Comparison of ENCODE assay signal across 9 mouse cellular contexts in genomic region chr12:40220001-40220570, GRCm38 (mm10). TPM values are rescaled to one million over a fixed set of nuclear protein-coding genes. Genes with fewer than 3 reads are reported as not detected.
DNase-seq lines count a peak whose midpoint lies in the region; ATAC-seq and TF ChIP-seq lines count a peak whose summit lies in the region.
"Had no signal": no experiment of that assay in that cellular context is flagged by ENCODE, and none has a peak within 500 bp of the region (broad histone marks: within the 10 kb centered on the region; RNA-seq: fewer than 3 reads in every experiment).

No protein-coding gene starts in this region.

- H3ac ChIP-seq in myocyte (ENCODE audit: control insufficient read depth, insufficient read length): no peak overlapping the region

- TF ChIP-seq CTCF in E14TG2a.4 (conservative IDR thresholded peaks at IDR 0.05; ENCODE audit: low read length): no peak

- DNase-seq in adrenal gland, postnatal 14 days: peak; percentile 56
- DNase-seq in forebrain, embryonic 14.5 days (ENCODE audit: low spot score): peak; percentile 33
- no peak for DNase-seq in limb, embryonic 14.5 days (ENCODE audit: low spot score)
- DNase-seq in thymus, postnatal 0 days (ENCODE audit: low spot score): no peak
- no peak for DNase-seq in left cerebral cortex, adult 9 months (ENCODE audit: low spot score in 2 of 2)

- WGBS in forebrain, embryonic 14.5 days: 37% methylated on average over 3 of the region's 3 CpGs
- WGBS in hindbrain, embryonic 13.5 days: 50% methylated on average over 3 of the region's 3 CpGs
- WGBS in limb, embryonic 14.5 days: 44% methylated on average over 3 of the region's 3 CpGs

- H3K9ac ChIP-seq in forebrain, embryonic 14.5 days (ENCODE audit: low read length): peak overlapping the region; percentile 0; the same call in 1 of the 2 replicates
- H3K9ac ChIP-seq in hindbrain, embryonic 13.5 days: peak overlapping the region; percentile 30; the same call in 1 of the 2 replicates
- H3K9ac ChIP-seq in limb, embryonic 14.5 days (ENCODE audit: low read depth, low read length, severe bottlenecking): no peak overlapping the region

- no peaks in the 10 kb centered on the region for H3K9me3 ChIP-seq in E14TG2a.4 (ENCODE audit: low read length)
- no peaks in the 10 kb centered on the region for H3K9me3 ChIP-seq in forebrain, embryonic 14.5 days (replicated peaks; ENCODE audit: control insufficient read depth, low read length)
- no peaks in the 10 kb centered on the region for H3K9me3 ChIP-seq in hindbrain, embryonic 13.5 days
- no peaks in the 10 kb centered on the region for H3K9me3 ChIP-seq in limb, embryonic 14.5 days (ENCODE audit: control insufficient read depth, low read length)

- no peak for ATAC-seq in forebrain, embryonic 14.5 days
- no peak for ATAC-seq in hindbrain, embryonic 13.5 days (ENCODE audit: low FRiP score)
- no peak for ATAC-seq in limb, embryonic 14.5 days (ENCODE audit: low FRiP score, low read depth)

- H3K79me2 ChIP-seq in myocyte (ENCODE audit: control insufficient read depth, insufficient read depth): peaks cover 72% of the 10 kb centered on the region

- H3K36me3 ChIP-seq in E14TG2a.4 (ENCODE audit: insufficient read depth, low read length) (peaks cover 60% of the 10 kb centered on the region), myocyte (ENCODE audit: control insufficient read depth, insufficient read depth) (peaks cover 22% of the 10 kb centered on the region)
- H3K36me3 ChIP-seq in forebrain, embryonic 14.5 days (ENCODE audit: control insufficient read depth, insufficient read depth, low read length): peaks cover 23% of the 10 kb centered on the region
- H3K36me3 ChIP-seq in hindbrain, embryonic 13.5 days: peaks cover 14% of the 10 kb centered on the region
- H3K36me3 ChIP-seq in limb, embryonic 14.5 days (ENCODE audit: control insufficient read depth, insufficient read depth, low read length): peaks cover 19% of the 10 kb centered on the region

- no peak for TF ChIP-seq POLR2A in limb, embryonic 14.5 days (IDR thresholded peaks at IDR 0.05; ENCODE audit: borderline replicate concordance, extremely low read depth, insufficient read depth, insufficient read length)
- TF ChIP-seq POLR2A in myocyte (IDR thresholded peaks at IDR 0.05; ENCODE audit: insufficient read length, low read depth): no peak

- peaks cover 46% of the 10 kb centered on the region for H3K4me1 ChIP-seq in E14TG2a.4 (replicated peaks; ENCODE audit: low read depth, low read length)
- H3K4me1 ChIP-seq in forebrain, embryonic 14.5 days (ENCODE audit: control insufficient read depth, insufficient read depth, low read length): peaks cover 20% of the 10 kb centered on the region
- peaks cover 22% of the 10 kb centered on the region for H3K4me1 ChIP-seq in hindbrain, embryonic 13.5 days (replicated peaks)
- peaks cover 20% of the 10 kb centered on the region for H3K4me1 ChIP-seq in limb, embryonic 14.5 days (ENCODE audit: control insufficient read depth, insufficient read depth, low read length)

- no peaks in the 10 kb centered on the region; the same call in 1 of the 2 replicates for H3K27me3 ChIP-seq in E14TG2a.4 (ENCODE audit: insufficient read depth, low read length)
- H3K27me3 ChIP-seq in forebrain, embryonic 14.5 days (replicated peaks; ENCODE audit: control insufficient read depth, insufficient read depth, low read length): no peaks in the 10 kb centered on the region
- no peaks in the 10 kb centered on the region for H3K27me3 ChIP-seq in hindbrain, embryonic 13.5 days
- H3K27me3 ChIP-seq in limb, embryonic 14.5 days (ENCODE audit: control insufficient read depth, insufficient read depth, low read length): no peaks in the 10 kb centered on the region
- H3K27me3 ChIP-seq in myocyte (ENCODE audit: control insufficient read depth, insufficient read depth, insufficient read length): no peaks in the 10 kb centered on the region

- peak overlapping the region; percentile 69 for H3K4me2 ChIP-seq in forebrain, embryonic 14.5 days (ENCODE audit: low read length)
- peak overlapping the region; percentile 74 for H3K4me2 ChIP-seq in hindbrain, embryonic 13.5 days
- H3K4me2 ChIP-seq in limb, embryonic 14.5 days (replicated peaks; ENCODE audit: low read depth, low read length, severe bottlenecking): peak overlapping the region; percentile 63
- H3K4me2 ChIP-seq in myocyte (ENCODE audit: low read depth): peak overlapping the region; percentile 91

- H3K4me3 ChIP-seq in E14TG2a.4 (replicated peaks; ENCODE audit: low read length) (peak overlapping the region; percentile 97), myocyte (peak overlapping the region; percentile 85)
- H3K4me3 ChIP-seq in forebrain, embryonic 14.5 days (ENCODE audit: low read depth, low read length): no peak overlapping the region
- peak overlapping the region; percentile 92; the same call in 1 of the 2 replicates for H3K4me3 ChIP-seq in hindbrain, embryonic 13.5 days
- peak overlapping the region; percentile 11; the same call in 1 of the 2 replicates for H3K4me3 ChIP-seq in limb, embryonic 14.5 days (replicated peaks; ENCODE audit: low read length)

- no peak overlapping the region for H3K27ac ChIP-seq in forebrain, embryonic 14.5 days (ENCODE audit: low read depth, low read length)
- H3K27ac ChIP-seq in hindbrain, embryonic 13.5 days: no peak overlapping the region
- no peak overlapping the region for H3K27ac ChIP-seq in limb, embryonic 14.5 days (replicated peaks; ENCODE audit: low read depth, low read length)

TF ChIP-seq in myocyte, 11 proteins besides CTCF, POLR2A, EP300 and RAD21:
- no peak for TF ChIP-seq USF1 (IDR thresholded peaks at IDR 0.05; ENCODE audit: low read depth)
- no peak for TF ChIP-seq SRF (IDR thresholded peaks at IDR 0.05; ENCODE audit: control insufficient read depth, insufficient read length, low read depth)
- peak; percentile 43 for TF ChIP-seq POLR2AphosphoS2 (IDR thresholded peaks at IDR 0.05; ENCODE audit: insufficient read length, low read depth)

RNA-seq across cellular contexts. Expression of gene Lsmem1, which starts 20.8 kb away (rescaled TPM):
- 0.26 TPM in 1 of 2 replicates, not detected in the other for total RNA-seq in adrenal gland, postnatal 14 days (2021)
- polyA plus RNA-seq in forebrain, embryonic 14.5 days (2014; fragmentation: Nextera tagmentation; extraction: Ambion mirVana): not detected in 2 replicates
- 0.18 TPM in 1 of 2 replicates, not detected in the other for polyA plus RNA-seq in hindbrain, embryonic 13.5 days (2015; fragmentation: Nextera tagmentation; extraction: Ambion mirVana)
- 0.77 and 1.9 TPM in 2 replicates for polyA plus RNA-seq in limb, embryonic 14.5 days (2012; rRNA removed)
- polyA plus RNA-seq in limb, embryonic 14.5 days (2014; fragmentation: Nextera tagmentation; extraction: Ambion mirVana): 1.2 and 2.0 TPM in 2 replicates
- 0.22 TPM for polyA plus RNA-seq in myocyte (2012; fragmentation: generic; extraction: Trizol)
- polyA plus RNA-seq in thymus, postnatal 0 days (2015; fragmentation: Nextera tagmentation; extraction: Ambion mirVana): 5.2 and 5.9 TPM in 2 replicates
- total RNA-seq: common myeloid progenitor, adult 5-6 weeks had no signal

RNA-seq across cellular contexts. Expression of gene Ifrd1, which starts 28.2 kb away (rescaled TPM):
- total RNA-seq in adrenal gland, postnatal 14 days (2021): 155 and 156 TPM in 2 replicates
- 188 and 206 TPM in 2 replicates for polyA plus RNA-seq in forebrain, embryonic 14.5 days (2014; fragmentation: Nextera tagmentation; extraction: Ambion mirVana)
- polyA plus RNA-seq in hindbrain, embryonic 13.5 days (2015; fragmentation: Nextera tagmentation; extraction: Ambion mirVana): 164 TPM in 2 replicates
- polyA plus RNA-seq in limb, embryonic 14.5 days (2012; rRNA removed): 36.6 and 45.1 TPM in 2 replicates
- polyA plus RNA-seq in limb, embryonic 14.5 days (2014; fragmentation: Nextera tagmentation; extraction: Ambion mirVana): 117 and 120 TPM in 2 replicates
- polyA plus RNA-seq in myocyte (2012; fragmentation: generic; extraction: Trizol): 84.7 TPM
- polyA plus RNA-seq in thymus, postnatal 0 days (2015; fragmentation: Nextera tagmentation; extraction: Ambion mirVana): 111 and 123 TPM in 2 replicates

Comparison
In these comparisons a context has a peak if more than half of its experiments do, and no peak if none do; other contexts are left out.
1. DNase-seq: peak in adrenal gland, postnatal 14 days (single experiment) and forebrain, embryonic 14.5 days (single experiment); none in limb, embryonic 14.5 days (single experiment), thymus, postnatal 0 days (single experiment) and left cerebral cortex, adult 9 months (0 of 2).
2. Peak in every context shown above with its lines, with median percentiles within 50 percentile points of each other: H3K4me2 ChIP-seq.